Mouse (Mus musculus) cortical plate, adult 2 months (tissue): ENCODE data around the gene Sart1. TPM values are rescaled to one million over a fixed set of nuclear protein-coding genes. Genes with fewer than 3 reads are reported as not detected.

Experiments
- H3K27ac ChIP-seq: fragments of 200-500 bp; 2 replicates; pipeline ENCODE4 v1.5.1; 2012; ENCODE audit warnings: low read length, control low read depth, inconsistent platforms; ENCODE audit not compliant: insufficient read depth
- H3K4me1 ChIP-seq: fragments of 200-500 bp; 2 replicates; pipeline ENCODE4 v1.6.1; 2011; ENCODE audit warnings: low read length; ENCODE audit not compliant: control insufficient read depth, insufficient read depth
- H3K4me3 ChIP-seq: fragments of 200-500 bp; 2 replicates; pipeline ENCODE4 v1.5.1; 2011; ENCODE audit warnings: mild to moderate bottlenecking, low read length, control low read depth; ENCODE audit not compliant: insufficient read depth
- CTCF ChIP-seq: fragments of 200-500 bp; IDR thresholded peaks from 2 replicates; pipeline ENCODE4 v1.5.1; 2011; ENCODE audit warnings: mild to moderate bottlenecking, control low read depth, low read length; ENCODE audit not compliant: insufficient read depth; ENCODE audit errors: extremely low read depth
- POLR2A ChIP-seq: fragments of 200-500 bp; IDR thresholded peaks from 2 replicates; pipeline ENCODE4 v1.6.1; 2011; ENCODE audit warnings: mild to moderate bottlenecking, low read length, control low read depth; ENCODE audit not compliant: insufficient read depth; ENCODE audit errors: extremely low read depth
- polyA plus RNA-seq: library from polyadenylated mRNA; depleted of rRNA; stranded (reverse); fragments of >200 nt; gene quantifications from 2 replicates; pipeline ENCODE4 v1.2.3, GENCODE M21; 2012; rRNA removed

The Sart1 gene
- 71.0 and 76.4 TPM in 2 replicates for polyA plus RNA-seq

- no peak for TF ChIP-seq CTCF
- TF ChIP-seq POLR2A, result peak; percentile 92
- peak within 1 kb of the TSS; percentile 89 for H3K27ac ChIP-seq
- H3K4me3 ChIP-seq, result peak within 1 kb of the TSS; percentile 98
- H3K4me1 ChIP-seq, result peaks cover 3% of the 10 kb centered on the region
These were observed at the start of gene Sart1 for GRCm38 (mm10) chr19:5388588-5389242. TSS of gene Sart1 (minus strand) at chr19:5388703.

GRCm38 (mm10) chr19:5433951-5434350 is 45.4 kb upstream of the Sart1 start:
- no peak for TF ChIP-seq CTCF
- TF ChIP-seq POLR2A, result no peak
- Histone ChIP-seq H3K4me1 (no peaks in the 10 kb centered on the region), H3K4me3 (no peak overlapping the region), H3K27ac (no peak overlapping the region)

DNA sequence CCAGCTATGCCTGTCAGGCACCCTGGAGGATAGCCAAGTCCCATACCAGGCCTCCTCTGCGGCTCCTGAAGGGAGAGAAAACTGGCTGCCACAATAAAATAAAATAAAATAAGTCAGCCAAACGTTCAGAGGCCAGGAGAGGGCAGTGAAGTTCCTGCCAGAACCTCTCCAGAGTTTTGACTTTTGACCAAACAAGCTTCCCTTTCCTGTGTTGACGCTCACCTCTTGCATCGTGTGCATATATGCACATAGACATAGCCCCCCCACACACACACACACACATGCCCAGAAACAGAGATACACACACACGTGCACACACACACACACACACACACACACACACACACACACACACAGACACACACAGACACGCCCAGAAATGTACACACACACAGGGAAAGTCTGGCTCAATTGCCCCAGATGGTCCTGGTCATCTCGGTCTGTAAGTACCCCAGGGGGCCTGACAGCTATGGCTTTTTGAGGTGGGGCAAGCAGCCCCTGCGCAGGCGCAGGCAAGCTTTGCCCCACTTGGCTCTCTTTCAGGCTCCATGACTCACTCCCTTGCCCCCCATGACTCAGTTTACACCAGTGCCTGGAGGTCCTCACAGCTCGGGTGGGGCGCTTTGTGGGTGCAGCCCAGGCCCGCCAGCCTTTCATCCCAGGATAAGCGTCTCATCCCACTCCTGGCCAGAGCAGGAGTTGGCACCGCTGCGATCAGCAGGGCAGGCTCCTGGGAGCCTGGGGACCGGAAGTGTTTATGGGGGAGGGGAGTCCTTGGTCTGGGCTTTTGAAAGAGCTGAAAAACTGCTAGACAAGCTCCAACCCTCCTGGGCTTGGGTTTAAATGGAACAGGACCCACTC is 44.7 kb upstream of the Sart1 start:
- peak overlapping the region; percentile 17; the same call in 1 of the 2 replicates for H3K4me3 ChIP-seq
- no peaks in the 10 kb centered on the region for H3K4me1 ChIP-seq
- H3K27ac ChIP-seq, result no peak overlapping the region
- TF ChIP-seq POLR2A, result no peak
- TF ChIP-seq CTCF, result peak; percentile 13; the same call in 1 of the 2 replicates

- H3K27ac ChIP-seq, result no peak overlapping the region
- no peak for TF ChIP-seq POLR2A
- no peak for TF ChIP-seq CTCF
- no peak overlapping the region for H3K4me3 ChIP-seq
- H3K4me1 ChIP-seq, result no peaks in the 10 kb centered on the region
These were observed 43.5 kb upstream of the Sart1 start for GRCm38 (mm10) chr19:5431911-5432464.

- TF ChIP-seq POLR2A (no peak), CTCF (no peak)
These were observed 41.9 kb upstream of the Sart1 start for GRCm38 (mm10) chr19:5430408-5430807.

DNA sequence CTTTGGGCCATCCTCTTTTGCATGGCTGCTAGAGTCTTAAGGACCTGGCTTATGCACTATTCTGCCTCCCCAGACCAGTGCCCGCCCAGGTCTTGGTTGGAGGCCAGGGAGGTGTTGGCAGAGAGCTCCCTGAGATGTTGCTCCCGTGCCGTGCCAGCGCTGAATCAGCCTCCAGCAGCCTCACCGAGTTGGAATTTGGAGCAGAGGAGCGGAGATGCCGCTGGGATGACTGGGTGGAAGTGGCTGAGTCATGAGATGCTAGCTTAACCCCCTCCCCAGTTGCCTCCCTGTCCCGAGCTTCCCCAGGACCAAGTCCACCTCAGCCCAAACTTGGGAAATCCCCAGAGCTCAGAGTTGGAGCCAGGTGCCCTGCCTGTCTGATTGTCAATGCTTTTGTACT is 41.3 kb upstream of the Sart1 start:
- Histone ChIP-seq H3K4me3 (no peak overlapping the region), H3K4me1 (peaks cover 3% of the 10 kb centered on the region; the same call in 1 of the 2 replicates), H3K27ac (no peak overlapping the region)
- TF ChIP-seq POLR2A (no peak), CTCF (no peak)

More at GRCm38 (mm10) chr19:5430408-5430807, 41.9 kb upstream of the Sart1 start:
- Histone ChIP-seq H3K27ac (no peak overlapping the region), H3K4me3 (no peak overlapping the region), H3K4me1 (peaks cover 3% of the 10 kb centered on the region; the same call in 1 of the 2 replicates)

GRCm38 (mm10) chr19:5429219-5429618 is 40.7 kb upstream of the Sart1 start:
- H3K4me3 ChIP-seq, result no peak overlapping the region
- peaks cover 3% of the 10 kb centered on the region; the same call in 1 of the 2 replicates for H3K4me1 ChIP-seq
- TF ChIP-seq POLR2A, result no peak
- TF ChIP-seq CTCF, result no peak
- H3K27ac ChIP-seq, result no peak overlapping the region

- Histone ChIP-seq H3K4me3 (no peak overlapping the region), H3K4me1 (peaks cover 6% of the 10 kb centered on the region), H3K27ac (no peak overlapping the region)
- peak; percentile 34; the same call in 1 of the 2 replicates for TF ChIP-seq CTCF
- TF ChIP-seq POLR2A, result no peak
These were observed 39.6 kb upstream of the Sart1 start for GRCm38 (mm10) chr19:5428083-5428482.

DNA sequence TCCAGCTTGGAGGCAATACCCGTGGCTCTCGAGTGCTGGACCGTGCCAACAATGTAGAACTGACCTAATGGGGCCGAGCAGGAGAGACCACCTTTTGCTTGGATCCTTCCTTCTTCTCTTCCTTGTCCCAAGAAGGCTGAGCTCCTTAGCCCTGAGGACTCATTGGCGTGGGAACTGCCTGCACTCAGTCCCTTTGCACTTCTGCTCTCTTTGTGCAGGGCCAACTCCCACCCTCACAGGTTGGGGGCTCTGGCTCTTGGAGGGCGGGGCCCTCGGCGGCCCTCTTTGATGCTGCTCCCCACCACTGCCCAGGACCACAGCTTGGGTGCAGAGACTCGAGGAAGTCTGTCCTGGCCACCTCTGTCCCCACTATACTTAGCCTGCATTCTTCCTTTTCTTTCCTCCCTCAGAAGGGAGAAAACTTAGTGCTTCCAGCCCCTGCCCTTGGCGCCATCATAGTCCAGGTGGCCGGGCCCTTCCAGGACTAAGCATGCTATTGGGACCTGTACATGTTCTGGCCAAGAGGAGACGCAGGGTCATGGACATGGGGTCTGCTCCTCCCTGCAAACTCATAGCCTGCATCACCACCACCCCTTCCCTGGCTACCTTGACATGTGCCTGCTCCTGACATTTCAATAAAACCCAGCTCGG is 38.3 kb upstream of the Sart1 start:
- no peak overlapping the region for H3K27ac ChIP-seq
- no peak overlapping the region for H3K4me3 ChIP-seq
- no peak for TF ChIP-seq CTCF
- TF ChIP-seq POLR2A, result no peak
- H3K4me1 ChIP-seq, result peaks cover 6% of the 10 kb centered on the region
